Mouse (Mus musculus) heart, adult 2 months (tissue): ENCODE data around the gene Slc25a23. TPM values are rescaled to one million over a fixed set of nuclear protein-coding genes. Genes with fewer than 3 reads are reported as not detected.
A peak's percentile ranks its signal among the peaks of the same experiment; 100 is the strongest.

Experiments
- DNase-seq, 2 experiments: peaks; one replicate each; pipeline ENCODE4 v3.0.0; 2021
- H3K27ac ChIP-seq: fragments of 200-600 bp; 2 replicates; pipeline ENCODE4 v1.8.1; 2022
- H3K27me3 ChIP-seq: fragments of 200-500 bp; 2 replicates; pipeline ENCODE4 v1.6.1; 2012; ENCODE audit warnings: mild to moderate bottlenecking, low read length, inconsistent platforms, mixed read lengths; ENCODE audit not compliant: control insufficient read depth, insufficient read depth
- H3K36me3 ChIP-seq: fragments of 200-500 bp; 2 replicates; pipeline ENCODE4 v1.6.1; 2012; ENCODE audit warnings: low read length, inconsistent platforms; ENCODE audit not compliant: control insufficient read depth, insufficient read depth
- H3K4me1 ChIP-seq: fragments of 200-500 bp; 2 replicates; pipeline ENCODE4 v1.6.1; 2011; ENCODE audit warnings: low read length; ENCODE audit not compliant: control insufficient read depth, insufficient read depth
- H3K4me3 ChIP-seq: fragments of 200-600 bp; 2 replicates; pipeline ENCODE4 v1.8.1; 2022
- H3K79me2 ChIP-seq: fragments of 200-500 bp; replicated peaks from 2 replicates; pipeline ENCODE4 v1.6.1; 2012; ENCODE audit warnings: mild to moderate bottlenecking, inconsistent platforms, low read length, moderate library complexity, mixed read lengths; ENCODE audit not compliant: control insufficient read depth, insufficient read depth
- H3K9ac ChIP-seq: fragments of 200-500 bp; 2 replicates; pipeline ENCODE4 v1.6.1; 2012; ENCODE audit warnings: low read depth, mild to moderate bottlenecking, control low read depth, inconsistent platforms, low read length, mixed read lengths
- CTCF ChIP-seq: fragments of 200-600 bp; IDR thresholded peaks from 2 replicates; pipeline ENCODE4 v1.8.1; 2022; ENCODE audit warnings: antibody characterized with exemption, mild to moderate bottlenecking, moderate library complexity
- EP300 ChIP-seq: fragments of 200-500 bp; IDR thresholded peaks from 2 replicates; pipeline ENCODE4 v1.6.1; 2011; ENCODE audit warnings: low read depth, low read length, control low read depth; ENCODE audit not compliant: insufficient read depth
- POLR2A ChIP-seq: fragments of 200-500 bp; IDR thresholded peaks from 2 replicates; pipeline ENCODE4 v1.6.1; 2011; ENCODE audit warnings: mild to moderate bottlenecking, low read depth, low read length, control low read depth; ENCODE audit not compliant: insufficient read depth
- WGBS: fragments of 180-500 bp; shearing (Covaris S2); methylation state at CpG from one replicate; pipeline ENCODE4 v1.1.7; 2018; 5-methylcytosine and 5-hydroxymethylcytosine counted together
- intact Hi-C: fragments of 180-260 bp; cut with DNase I; formaldehyde crosslinking; loops from one replicate; pipeline ENCODE4 v1.15.1; 2025
- polyA plus RNA-seq: library from polyadenylated mRNA; depleted of rRNA; stranded (reverse); fragments of >200 nt; gene quantifications from 2 replicates; pipeline ENCODE4 v1.2.3, GENCODE M21; 2012
- total RNA-seq, 2 experiments: library from RNA; stranded (reverse); gene quantifications; 2 replicates each; pipeline ENCODE4 v1.2.3; 2021

The Slc25a23 gene
- total and polyA plus RNA-seq, 3 experiments, result 63.5 to 70.9 (median 67.5) TPM

GRCm38 (mm10) chr17:57105181-57106034, 45.7 kb upstream of the Slc25a23 start, which contains the start of gene Tnfsf9:
TSS of gene Tnfsf9 (plus strand) at chr17:57105325.
- Histone ChIP-seq H3K27ac (peak within 1 kb of the TSS; percentile 48), H3K79me2 (no peaks in the 10 kb centered on the region), H3K36me3 (no peaks in the 10 kb centered on the region), H3K4me1 (no peaks in the 10 kb centered on the region), H3K4me3 (peak within 1 kb of the TSS; percentile 64), H3K27me3 (0 out of 2 replicates have a peak, but pooled peaks cover 2% of the 10 kb centered on the region), H3K9ac (peak within 1 kb of the TSS; percentile 78)
- intact Hi-C loops, result no loop called here
- TF ChIP-seq POLR2A (peak; percentile 78), EP300 (no peak)
- WGBS, result 1% methylated on average over 61 of the region's 61 CpGs
- DNase-seq, result peak; percentile 48 to 67

GRCm38 (mm10) chr17:57104496-57104895, 44.8 kb upstream of the Slc25a23 start:
- H3K9ac ChIP-seq, result no peak overlapping the region
- TF ChIP-seq EP300 (no peak), POLR2A (no peak), CTCF (no peak)
- H3K4me1 ChIP-seq, result no peaks in the 10 kb centered on the region
- intact Hi-C loops, result no loop called here
- H3K27me3 ChIP-seq, result 0 out of 2 replicates have a peak, but pooled peaks cover 2% of the 10 kb centered on the region
- no peaks in the 10 kb centered on the region for H3K36me3 ChIP-seq
- H3K4me3 ChIP-seq, result no peak overlapping the region
- no peak for DNase-seq
- WGBS, result 36% methylated on average over 4 of the region's 4 CpGs
- no peaks in the 10 kb centered on the region for H3K79me2 ChIP-seq
- peak overlapping the region; percentile 48 for H3K27ac ChIP-seq

GRCm38 (mm10) chr17:57102276-57102675, 42.6 kb upstream of the Slc25a23 start:
- H3K27me3 ChIP-seq, result 0 out of 2 replicates have a peak, but pooled peaks cover 2% of the 10 kb centered on the region
- H3K79me2 ChIP-seq, result no peaks in the 10 kb centered on the region
- 62% methylated on average over 2 of the region's 2 CpGs for WGBS
- H3K36me3 ChIP-seq, result no peaks in the 10 kb centered on the region
- no peak overlapping the region for H3K9ac ChIP-seq
- DNase-seq, result no peak
- no peak overlapping the region for H3K27ac ChIP-seq
- no peak for TF ChIP-seq EP300
- no peak for TF ChIP-seq POLR2A
- H3K4me3 ChIP-seq, result no peak overlapping the region
- no peaks in the 10 kb centered on the region for H3K4me1 ChIP-seq
- intact Hi-C loops, result no loop called here

GRCm38 (mm10) chr17:57099629-57100325, 40.1 kb upstream of the Slc25a23 start:
- Histone ChIP-seq H3K36me3 (no peaks in the 10 kb centered on the region), H3K9ac (no peak overlapping the region), H3K4me3 (no peak overlapping the region), H3K27me3 (no peaks in the 10 kb centered on the region), H3K79me2 (no peaks in the 10 kb centered on the region), H3K4me1 (no peaks in the 10 kb centered on the region), H3K27ac (no peak overlapping the region)
- no peak for DNase-seq
- 9% methylated on average over 10 of the region's 10 CpGs for WGBS
- intact Hi-C loops, result no loop called here
- TF ChIP-seq POLR2A, result no peak
- no peak for TF ChIP-seq CTCF
- no peak for TF ChIP-seq EP300

- no peak for TF ChIP-seq POLR2A
- no peak for TF ChIP-seq CTCF
- no peak for TF ChIP-seq EP300
- Histone ChIP-seq H3K27ac (no peak overlapping the region), H3K79me2 (no peaks in the 10 kb centered on the region), H3K4me3 (no peak overlapping the region), H3K27me3 (no peaks in the 10 kb centered on the region), H3K9ac (no peak overlapping the region), H3K4me1 (no peaks in the 10 kb centered on the region), H3K36me3 (no peaks in the 10 kb centered on the region)
- no peak for DNase-seq
- WGBS, result 59% methylated on average over 5 of the region's 5 CpGs
- intact Hi-C loops, result no loop called here
Observed at GRCm38 (mm10) chr17:57098321-57098720, 38.7 kb upstream of the Slc25a23 start.

GRCm38 (mm10) chr17:57096623-57096920, 36.9 kb upstream of the Slc25a23 start:
- intact Hi-C loops, result loop anchor here (1.0 to 2.0 kb wide), 4 partner anchors 71 to 238 kb away; partner anchors contain the start of gene Alkbh7
- DNase-seq, result peak; percentile 83 to 90
- TF ChIP-seq POLR2A (no peak), CTCF (peak; percentile 94), EP300 (0 out of 2 replicates have a peak, but pooled peaks have one; percentile 28)
- H3K4me3 ChIP-seq, result peak overlapping the region; percentile 14; the same call in 1 of the 2 replicates
- no peaks in the 10 kb centered on the region for H3K79me2 ChIP-seq
- no peak overlapping the region for H3K27ac ChIP-seq
- no peaks in the 10 kb centered on the region for H3K4me1 ChIP-seq
- H3K27me3 ChIP-seq, result no peaks in the 10 kb centered on the region
- H3K36me3 ChIP-seq, result no peaks in the 10 kb centered on the region
- H3K9ac ChIP-seq, result no peak overlapping the region
- 2% methylated on average over 11 of the region's 11 CpGs for WGBS
